Mouse (Mus musculus) gastrocnemius, adult 2 months (tissue): Measurements from ENCODE around the gene Map2k1. TPM values are rescaled to one million over a fixed set of nuclear protein-coding genes. Genes with fewer than 3 reads are reported as not detected.
"Not testable (repeated sequence)": the region's sequence is repeated elsewhere in the genome, so short reads cannot be mapped to it uniquely, and the experiment has no call there.

Experiments used
- DNase-seq: peaks from one replicate; pipeline ENCODE4 v3.0.0; 2022
- H3K27ac ChIP-seq: fragments of 200-600 bp; 2 replicates; pipeline ENCODE4 v1.8.1; 2022; ENCODE audit warnings: mild to moderate bottlenecking
- H3K4me3 ChIP-seq: fragments of 200-600 bp; 2 replicates; pipeline ENCODE4 v1.8.1; 2022; ENCODE audit warnings: mild to moderate bottlenecking, moderate library complexity
- CTCF ChIP-seq: fragments of 200-600 bp; IDR thresholded peaks from 2 replicates; pipeline ENCODE4 v1.8.1; 2022; ENCODE audit warnings: antibody characterized with exemption, mild to moderate bottlenecking, moderate library complexity
- intact Hi-C: fragments of 180-260 bp; cut with DNase I; formaldehyde crosslinking; loops from one replicate; pipeline ENCODE4 v1.15.1; 2025
- microRNA-seq: library from miRNA; unstranded; fragments of <30 nt; microRNA quantifications from one replicate; pipeline ENCODE4 v1.2.0, GENCODE M21; 2021
- total RNA-seq, 2 experiments: library from RNA; stranded (reverse); gene quantifications; 2 replicates each; pipeline ENCODE4 v1.2.3; 2021

The Map2k1 gene
- total RNA-seq, 2 experiments from 2014 or later: 52.8 to 55.7 TPM

GRCm38 (mm10) chr9:64160471-64160870 is 93.0 kb downstream of the Map2k1 start:
- no peak overlapping the region for H3K27ac ChIP-seq
- TF ChIP-seq CTCF: no peak
- intact Hi-C loops: no loop called here
- DNase-seq: no peak
- no peak overlapping the region for H3K4me3 ChIP-seq

DNA sequence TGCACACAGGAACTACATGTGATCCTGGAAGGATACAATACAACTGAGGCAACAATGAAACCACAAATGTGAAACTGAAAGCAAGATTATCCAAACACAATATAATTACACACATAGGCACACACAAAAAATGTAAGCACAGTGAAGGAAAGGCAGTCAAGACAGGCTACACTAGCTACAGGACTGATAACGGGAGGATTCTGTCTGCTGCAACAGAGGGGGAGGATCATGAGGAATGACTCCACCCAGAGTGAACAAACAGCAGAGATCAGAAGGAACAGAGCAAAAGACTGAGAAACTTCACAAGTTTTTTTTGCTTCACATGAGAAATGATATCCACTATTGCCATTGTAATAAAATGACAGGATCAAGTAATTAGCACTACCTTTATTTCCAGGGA is 96.8 kb downstream of the Map2k1 start:
- H3K27ac ChIP-seq: no peak overlapping the region
- H3K4me3 ChIP-seq: no peak overlapping the region
- intact Hi-C loops: no loop called here
- DNase-seq: no peak
- TF ChIP-seq CTCF: no peak

DNA sequence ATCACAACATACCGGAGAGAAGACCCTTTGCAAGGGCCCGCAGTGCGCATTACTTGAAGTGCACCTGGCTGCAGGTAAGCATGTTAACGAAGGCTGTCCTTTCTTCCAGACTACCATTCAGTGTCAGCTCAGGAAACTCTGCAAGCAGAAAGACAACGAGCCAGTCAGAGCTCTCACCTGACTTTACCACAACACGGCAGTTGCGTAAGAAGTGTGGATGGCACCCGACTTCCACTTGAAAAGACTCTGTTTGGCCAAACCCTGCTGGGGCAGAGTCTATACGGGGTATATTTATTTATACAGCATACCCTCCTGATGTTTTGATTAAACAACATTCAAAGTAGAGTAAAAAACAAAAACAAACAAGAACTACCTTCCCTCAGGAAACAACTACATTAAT is 113.6 kb downstream of the Map2k1 start:
- intact Hi-C loops: loop anchor here (5.0 kb wide), 1 partner anchor 132 kb away; no protein-coding TSS in a partner anchor
- no peak for DNase-seq
- H3K4me3 ChIP-seq: no peak overlapping the region
- TF ChIP-seq CTCF: no peak
- no peak overlapping the region for H3K27ac ChIP-seq

- TF ChIP-seq CTCF: peak; percentile 89
- H3K4me3 ChIP-seq: peak overlapping the region; percentile 57
- intact Hi-C loops: loop anchor here (5.0 kb wide), 1 partner anchor 133 kb away; no protein-coding TSS in a partner anchor
- not testable (repeated sequence) for H3K27ac ChIP-seq
- peak; percentile 47 for DNase-seq
Observed at GRCm38 (mm10) chr9:64138896-64139295, 114.5 kb downstream of the Map2k1 start.

Small RNA genes lying within 50 kb of the gene (microRNA-seq; reads per million reads assigned to microRNA genes)
- gene Gm24106: not detected

Other genes starting within 250 kb of the Map2k1 start
- 1 to 10 TPM; 2.2 to 5.7 TPM for gene Smad6, start 231.6 kb downstream of the Map2k1 start, total RNA-seq
- under 1 TPM in 1 of 2 experiments, not detected in 1; 0.28 TPM for gene Lctl, start 136.5 kb downstream of the Map2k1 start, total RNA-seq
- under 1 TPM; 0.41 to 0.42 TPM for gene Zwilch, start 80.5 kb downstream of the Map2k1 start, total RNA-seq
- 100 to 1,000 TPM; 601 to 627 TPM for gene Rpl4, start 80.3 kb downstream of the Map2k1 start, total RNA-seq
- gene Snapc5, start 74.4 kb downstream of the Map2k1 start, total RNA-seq: 10 to 100 TPM; 19.3 to 24.4 TPM
- gene Uchl4, start 18.4 kb downstream of the Map2k1 start, total RNA-seq: 1 to 10 TPM; 1.3 to 1.9 TPM
- 10 to 100 TPM in 1 of 2 experiments, 1 to 10 TPM in 1; 7.9 to 10.3 TPM for gene Tipin, start 27.9 kb upstream of the Map2k1 start, total RNA-seq
- gene Dis3l, start 87.7 kb upstream of the Map2k1 start, total RNA-seq: 10 to 100 TPM; 21.0 to 26.9 TPM
- gene Megf11, start 132.0 kb upstream of the Map2k1 start, total RNA-seq: under 1 TPM; 0.25 to 0.46 TPM